Mouse (Mus musculus) liver, adult 2 months (tissue): Measurements from ENCODE around the gene Vps72.

Source experiments
- CTCF ChIP-seq: fragments of 200-500 bp; IDR thresholded peaks from 2 replicates; pipeline ENCODE4 v1.5.1; 2011; ENCODE audit warnings: low read depth, low read length, control low read depth
- POLR2A ChIP-seq: fragments of 200-500 bp; IDR thresholded peaks from 2 replicates; pipeline ENCODE4 v1.6.1; 2011; ENCODE audit warnings: low read length, control low read depth; ENCODE audit not compliant: insufficient read depth; ENCODE audit errors: extremely low read depth

GRCm38 (mm10) chr3:95141474-95141873, 30.7 kb downstream of the Vps72 start:
- TF ChIP-seq CTCF (no peak), POLR2A (no peak)
